Mouse (Mus musculus) neural tube, embryonic 15.5 days (tissue): Measurements from ENCODE around the gene Slc39a8. TPM values are rescaled to one million over a fixed set of nuclear protein-coding genes. Genes with fewer than 3 reads are reported as not detected.
A peak's percentile ranks its signal among the peaks of the same experiment; 100 is the strongest.

ENCODE experiments used
- ATAC-seq: fragments of 200-750 bp; cut with Nextera tagmentation; 2 replicates; pipeline ENCODE4 v1.8.0; 2017; ENCODE audit warnings: mild to moderate bottlenecking, moderate TSS enrichment, moderate library complexity; ENCODE audit not compliant: low FRiP score
- H3K27ac ChIP-seq: fragments of 300-500 bp; sonication (generic); replicated peaks from 2 replicates; pipeline ENCODE4 v1.5.1; 2015; ENCODE audit warnings: mild to moderate bottlenecking, inconsistent platforms
- H3K27me3 ChIP-seq: fragments of 300-500 bp; sonication (generic); replicated peaks from 2 replicates; pipeline ENCODE4 v1.6.1; 2015; ENCODE audit warnings: inconsistent platforms
- H3K36me3 ChIP-seq: fragments of 300-500 bp; sonication (generic); 2 replicates; pipeline ENCODE4 v1.6.1; 2015; ENCODE audit warnings: inconsistent platforms
- H3K4me1 ChIP-seq: fragments of 300-500 bp; sonication (generic); 2 replicates; pipeline ENCODE4 v1.6.1; 2015; ENCODE audit warnings: inconsistent platforms
- H3K4me2 ChIP-seq: fragments of 300-500 bp; sonication (generic); 2 replicates; pipeline ENCODE4 v1.6.1; 2015; ENCODE audit warnings: inconsistent platforms, mild to moderate bottlenecking, moderate library complexity
- H3K4me3 ChIP-seq: fragments of 300-500 bp; sonication (generic); replicated peaks from 2 replicates; pipeline ENCODE4 v1.5.1; 2015; ENCODE audit warnings: mild to moderate bottlenecking, inconsistent platforms
- H3K9ac ChIP-seq: fragments of 300-500 bp; sonication (generic); replicated peaks from 2 replicates; pipeline ENCODE4 v1.6.1; 2015; ENCODE audit warnings: mild to moderate bottlenecking, inconsistent platforms
- H3K9me3 ChIP-seq: fragments of 300-500 bp; sonication (generic); replicated peaks from 2 replicates; pipeline ENCODE4 v1.6.1; 2016; ENCODE audit warnings: inconsistent platforms
- WGBS: fragments of 180-500 bp; shearing (Covaris S2); methylation state at CpG from one replicate; pipeline ENCODE4 v1.1.7; 2015; ENCODE audit warnings: mixed read lengths; 5-methylcytosine and 5-hydroxymethylcytosine counted together
- polyA plus RNA-seq: library from polyadenylated mRNA; unstranded; fragments of >200 nt; fragmentation: Nextera tagmentation; extraction: Ambion mirVana; gene quantifications from 2 replicates; pipeline ENCODE4 v1.2.1, GENCODE M21; 2015

Slc39a8 gene
- polyA plus RNA-seq, 1 experiment from 2014 or later = 11.1 TPM

DNA sequence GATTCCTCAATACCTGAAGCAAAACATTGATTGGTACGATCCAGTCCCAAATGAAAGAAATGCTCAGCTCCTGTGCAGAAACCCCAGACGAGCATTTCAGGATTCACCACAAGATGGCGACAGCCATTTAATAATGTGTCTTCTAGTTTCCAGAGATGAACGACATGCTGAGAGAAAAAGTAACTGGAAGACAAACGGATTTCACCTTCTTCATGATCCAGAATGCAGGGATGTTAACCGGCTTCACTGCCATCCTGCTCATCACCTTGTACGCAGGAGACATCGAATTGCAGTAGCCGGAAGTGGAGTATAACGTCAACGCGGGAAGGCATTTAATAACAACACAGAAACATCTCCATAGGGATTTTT is 61.6 kb downstream of the Slc39a8 start:
- H3K9me3 ChIP-seq = no peaks in the 10 kb centered on the region
- ATAC-seq = peak; percentile 84
- no peaks in the 10 kb centered on the region for H3K27me3 ChIP-seq
- H3K36me3 ChIP-seq = no peaks in the 10 kb centered on the region
- no peak overlapping the region for H3K27ac ChIP-seq
- WGBS = 34% methylated on average over 12 of the region's 12 CpGs
- H3K4me3 ChIP-seq = no peak overlapping the region
- H3K4me1 ChIP-seq = peaks cover 10% of the 10 kb centered on the region
- H3K9ac ChIP-seq = no peak overlapping the region
- peak overlapping the region; percentile 35 for H3K4me2 ChIP-seq

- Histone ChIP-seq H3K9me3 (no peaks in the 10 kb centered on the region), H3K4me1 (peaks cover 10% of the 10 kb centered on the region), H3K4me3 (no peak overlapping the region), H3K27ac (no peak overlapping the region), H3K36me3 (no peaks in the 10 kb centered on the region), H3K27me3 (no peaks in the 10 kb centered on the region), H3K9ac (no peak overlapping the region), H3K4me2 (peak overlapping the region; percentile 35)
- 60% methylated on average over 9 of the region's 9 CpGs for WGBS
- no peak for ATAC-seq
Observed at GRCm38 (mm10) chr3:135887033-135887855, 62.2 kb downstream of the Slc39a8 start.

DNA sequence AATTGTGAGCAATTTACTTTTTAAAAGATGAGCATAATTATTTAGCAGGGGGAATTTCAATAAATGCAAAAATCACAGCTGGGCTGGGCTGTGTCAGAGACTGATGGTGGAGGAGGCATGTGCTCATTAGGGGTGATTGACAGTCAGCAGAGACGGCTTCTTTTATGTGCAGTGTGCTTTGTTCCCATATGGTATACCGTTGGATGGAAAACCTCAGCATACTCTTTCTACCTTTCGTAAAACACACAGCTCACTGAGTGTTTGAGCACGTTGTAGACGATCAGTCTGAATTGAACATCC is 62.7 kb downstream of the Slc39a8 start:
- H3K27ac ChIP-seq = no peak overlapping the region
- H3K9ac ChIP-seq = no peak overlapping the region
- no peaks in the 10 kb centered on the region for H3K27me3 ChIP-seq
- H3K9me3 ChIP-seq = no peaks in the 10 kb centered on the region
- no peak for ATAC-seq
- H3K4me3 ChIP-seq = no peak overlapping the region
- WGBS = 42% methylated on average over 5 of the region's 5 CpGs
- peaks cover 10% of the 10 kb centered on the region for H3K4me1 ChIP-seq
- no peak overlapping the region for H3K4me2 ChIP-seq
- H3K36me3 ChIP-seq = no peaks in the 10 kb centered on the region

- no peak overlapping the region for H3K4me2 ChIP-seq
- H3K9ac ChIP-seq = no peak overlapping the region
- no peaks in the 10 kb centered on the region for H3K27me3 ChIP-seq
- ATAC-seq = no peak
- no peak overlapping the region for H3K27ac ChIP-seq
- peaks cover 10% of the 10 kb centered on the region for H3K4me1 ChIP-seq
- no peaks in the 10 kb centered on the region for H3K9me3 ChIP-seq
- no peak overlapping the region for H3K4me3 ChIP-seq
- no peaks in the 10 kb centered on the region for H3K36me3 ChIP-seq
Observed at GRCm38 (mm10) chr3:135889401-135889800, 64.3 kb downstream of the Slc39a8 start.

GRCm38 (mm10) chr3:135903366-135903765 is 78.3 kb downstream of the Slc39a8 start:
- WGBS = 89% methylated on average over 1 of the region's 1 CpGs
- H3K9me3 ChIP-seq = no peaks in the 10 kb centered on the region
- no peak for ATAC-seq
- H3K27ac ChIP-seq = no peak overlapping the region
- H3K36me3 ChIP-seq = no peaks in the 10 kb centered on the region
- H3K27me3 ChIP-seq = no peaks in the 10 kb centered on the region
- no peak overlapping the region for H3K4me3 ChIP-seq
- H3K4me2 ChIP-seq = no peak overlapping the region
- H3K4me1 ChIP-seq = no peaks in the 10 kb centered on the region
- H3K9ac ChIP-seq = no peak overlapping the region

DNA sequence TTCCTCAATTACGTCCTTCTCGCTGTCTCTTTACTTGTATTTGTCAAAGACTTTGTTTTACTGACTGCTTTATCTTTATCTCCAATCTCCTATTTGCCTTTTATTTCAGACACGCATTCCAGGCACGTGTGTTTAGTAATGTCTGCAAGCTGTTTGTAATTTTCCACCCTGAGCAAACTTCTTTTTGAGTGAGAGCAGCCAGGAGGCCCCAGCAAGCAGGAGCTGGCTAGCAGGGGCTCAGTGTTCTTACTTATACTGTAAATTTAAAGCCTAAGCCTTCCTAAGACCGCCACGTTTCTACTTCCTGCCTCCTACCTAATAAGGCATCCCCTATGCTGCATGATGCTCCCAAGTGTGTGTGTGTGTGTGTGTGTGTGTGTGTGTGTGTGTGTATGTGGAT is 79.8 kb downstream of the Slc39a8 start:
- Histone ChIP-seq H3K4me3 (no peak overlapping the region), H3K27ac (no peak overlapping the region), H3K36me3 (no peaks in the 10 kb centered on the region), H3K9ac (no peak overlapping the region), H3K9me3 (no peaks in the 10 kb centered on the region), H3K27me3 (no peaks in the 10 kb centered on the region), H3K4me1 (no peaks in the 10 kb centered on the region), H3K4me2 (no peak overlapping the region)
- 70% methylated on average over 6 of the region's 6 CpGs for whole genome bisulfite sequencing
- ATAC-seq = no peak

- Histone ChIP-seq H3K9me3 (no peaks in the 10 kb centered on the region), H3K4me1 (no peaks in the 10 kb centered on the region), H3K4me2 (no peak overlapping the region), H3K9ac (no peak overlapping the region), H3K36me3 (no peaks in the 10 kb centered on the region), H3K27ac (no peak overlapping the region), H3K27me3 (no peaks in the 10 kb centered on the region), H3K4me3 (no peak overlapping the region)
- no peak for ATAC-seq
- WGBS = 83% methylated on average over 1 of the region's 1 CpGs
Observed at GRCm38 (mm10) chr3:135905729-135906128, 80.7 kb downstream of the Slc39a8 start.

- no peaks in the 10 kb centered on the region for H3K9me3 ChIP-seq
- H3K4me1 ChIP-seq = no peaks in the 10 kb centered on the region
- no peak overlapping the region for H3K9ac ChIP-seq
- no peaks in the 10 kb centered on the region for H3K27me3 ChIP-seq
- H3K27ac ChIP-seq = no peak overlapping the region
- whole genome bisulfite sequencing = 85% methylated on average over 3 of the region's 3 CpGs
- no peaks in the 10 kb centered on the region for H3K36me3 ChIP-seq
- H3K4me2 ChIP-seq = no peak overlapping the region
- no peak for ATAC-seq
- H3K4me3 ChIP-seq = no peak overlapping the region
Observed at GRCm38 (mm10) chr3:135907028-135907427, 81.9 kb downstream of the Slc39a8 start.

DNA sequence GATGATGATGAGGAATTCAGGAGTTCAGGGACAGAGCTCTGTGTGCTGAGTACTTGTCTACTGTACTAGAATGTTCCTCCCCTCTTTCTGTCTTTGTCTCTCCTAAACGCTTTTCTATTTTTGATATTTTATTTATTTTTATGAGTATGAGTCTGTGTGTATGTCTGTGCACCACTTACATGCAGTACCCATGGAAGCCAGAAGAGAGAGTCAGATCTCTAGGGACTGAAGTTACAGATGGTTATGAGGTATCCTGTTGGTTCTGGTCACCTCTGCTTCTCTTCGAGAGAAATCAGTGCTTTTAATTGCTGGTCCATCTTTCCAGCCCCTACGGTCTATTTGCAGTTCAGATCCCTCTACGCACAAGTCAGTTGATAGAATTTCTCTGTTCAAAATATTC is 90.9 kb downstream of the Slc39a8 start:
- Histone ChIP-seq H3K4me3 (no peak overlapping the region), H3K4me1 (peaks cover 3% of the 10 kb centered on the region; the same call in 1 of the 2 replicates), H3K9ac (no peak overlapping the region), H3K9me3 (no peaks in the 10 kb centered on the region), H3K27me3 (no peaks in the 10 kb centered on the region), H3K36me3 (no peaks in the 10 kb centered on the region), H3K4me2 (no peak overlapping the region), H3K27ac (no peak overlapping the region)
- 89% methylated on average over 4 of the region's 4 CpGs for WGBS
- ATAC-seq = no peak

DNA sequence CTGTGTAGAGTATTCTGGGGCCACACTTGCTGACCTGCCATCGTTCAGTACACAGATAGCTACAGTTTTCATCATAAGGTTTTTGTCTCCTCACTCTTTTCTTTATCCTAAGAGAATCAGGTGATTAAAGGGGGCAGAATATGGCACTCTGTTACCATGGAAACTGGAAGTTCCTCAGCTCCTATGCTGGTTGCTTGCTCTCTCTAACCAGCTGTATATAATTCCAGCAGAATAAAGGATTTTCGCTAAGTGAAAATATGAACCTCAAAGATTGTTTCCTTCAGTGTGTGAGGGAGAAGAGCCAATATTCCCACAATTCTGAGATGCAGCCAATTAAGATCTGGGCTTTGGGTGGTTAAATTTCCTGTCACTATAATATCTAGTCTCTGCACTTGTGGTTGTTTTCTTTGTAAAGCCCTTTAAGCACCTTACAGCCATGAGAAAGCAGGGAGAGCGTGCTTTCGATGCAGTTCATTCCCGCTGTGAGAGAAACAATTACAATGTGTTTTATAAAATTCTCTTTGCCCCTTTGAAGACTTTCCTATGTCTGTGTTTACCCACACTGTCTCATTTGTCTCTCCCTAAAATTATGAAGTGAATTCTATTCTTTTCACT is 93.6 kb downstream of the Slc39a8 start:
- Histone ChIP-seq H3K36me3 (no peaks in the 10 kb centered on the region), H3K4me1 (peaks cover 3% of the 10 kb centered on the region; the same call in 1 of the 2 replicates), H3K9me3 (no peaks in the 10 kb centered on the region), H3K27me3 (no peaks in the 10 kb centered on the region), H3K4me3 (no peak overlapping the region), H3K4me2 (no peak overlapping the region), H3K9ac (no peak overlapping the region), H3K27ac (peak overlapping the region; percentile 34; the same call in 1 of the 2 replicates)
- WGBS = 45% methylated on average over 5 of the region's 5 CpGs
- peak; percentile 88 for ATAC-seq

- 71% methylated on average over 4 of the region's 4 CpGs for WGBS
- peak; percentile 51; the same call in 1 of the 2 replicates for ATAC-seq
- Histone ChIP-seq H3K9ac (no peak overlapping the region), H3K27ac (no peak overlapping the region), H3K4me1 (peaks cover 3% of the 10 kb centered on the region; the same call in 1 of the 2 replicates), H3K27me3 (no peaks in the 10 kb centered on the region), H3K4me2 (no peak overlapping the region), H3K36me3 (no peaks in the 10 kb centered on the region), H3K4me3 (no peak overlapping the region), H3K9me3 (no peaks in the 10 kb centered on the region)
Observed at GRCm38 (mm10) chr3:135919305-135919704, 94.2 kb downstream of the Slc39a8 start.

DNA sequence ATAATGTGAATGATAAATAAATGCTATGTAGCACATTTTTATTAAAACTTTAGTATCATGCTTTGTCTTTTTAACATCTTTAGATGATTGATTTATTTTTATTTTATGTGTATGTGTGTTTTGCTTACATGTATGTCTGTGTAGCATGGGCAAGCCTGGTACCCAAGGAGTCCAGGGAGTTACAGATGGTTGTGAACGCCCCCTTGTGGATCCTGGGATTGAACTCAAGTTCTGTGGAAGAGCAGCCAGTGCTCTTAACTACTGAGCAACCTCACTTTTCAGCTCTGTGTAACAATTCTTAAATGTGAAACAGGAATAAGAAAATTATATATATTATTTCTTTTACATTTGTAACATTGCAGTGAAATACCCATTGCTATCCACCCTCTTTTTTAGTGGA is 101.7 kb downstream of the Slc39a8 start:
- no peaks in the 10 kb centered on the region for H3K4me1 ChIP-seq
- H3K27me3 ChIP-seq = no peaks in the 10 kb centered on the region
- no peak overlapping the region for H3K4me2 ChIP-seq
- WGBS = 50% methylated on average over 1 of the region's 1 CpGs
- ATAC-seq = no peak
- no peaks in the 10 kb centered on the region for H3K36me3 ChIP-seq
- no peak overlapping the region for H3K9ac ChIP-seq
- H3K27ac ChIP-seq = no peak overlapping the region
- H3K4me3 ChIP-seq = no peak overlapping the region
- no peaks in the 10 kb centered on the region for H3K9me3 ChIP-seq
